Mouse (Mus musculus) heart, embryonic 10.5 days (tissue): ENCODE data around the gene Katnal1. TPM values are rescaled to one million over a fixed set of nuclear protein-coding genes. Genes with fewer than 3 reads are reported as not detected.

Experiments used
- DNase-seq: peaks from one replicate; pipeline ENCODE4 v3.0.0-alpha.2; 2017; ENCODE audit warnings: low spot score
- H3K27ac ChIP-seq: fragments of 300-500 bp; sonication (generic); 2 replicates; pipeline ENCODE4 v1.5.1; 2016; ENCODE audit warnings: mild to moderate bottlenecking
- H3K27me3 ChIP-seq: fragments of 300-500 bp; sonication (generic); 2 replicates; pipeline ENCODE4 v1.6.1; 2016; ENCODE audit warnings: mild to moderate bottlenecking; ENCODE audit not compliant: poor library complexity, insufficient read depth, severe bottlenecking
- H3K36me3 ChIP-seq: fragments of 300-500 bp; sonication (generic); 2 replicates; pipeline ENCODE4 v1.6.1; 2016; ENCODE audit warnings: mild to moderate bottlenecking, moderate library complexity
- H3K4me1 ChIP-seq: fragments of 300-500 bp; sonication (generic); 2 replicates; pipeline ENCODE4 v1.6.1; 2016; ENCODE audit warnings: mild to moderate bottlenecking
- H3K4me3 ChIP-seq: fragments of 300-500 bp; sonication (generic); 2 replicates; pipeline ENCODE4 v1.5.1; 2016; ENCODE audit warnings: mild to moderate bottlenecking, moderate library complexity
- H3K9me3 ChIP-seq: fragments of 300-500 bp; sonication (generic); 2 replicates; pipeline ENCODE4 v1.6.1; 2016; ENCODE audit warnings: mild to moderate bottlenecking, moderate library complexity
- WGBS: fragments of 180-500 bp; shearing (Covaris S2); methylation state at CpG from one replicate; pipeline ENCODE4 v1.1.7; 2016; 5-methylcytosine and 5-hydroxymethylcytosine counted together
- polyA plus RNA-seq: library from polyadenylated mRNA; unstranded; fragments of >200 nt; fragmentation: Nextera tagmentation; extraction: Ambion mirVana; gene quantifications from 2 replicates; pipeline ENCODE4 v1.2.1, GENCODE M21; 2016

The Katnal1 gene
- polyA plus RNA-seq, 1 experiment from 2014 or later: 17.5 TPM

- H3K27ac ChIP-seq: no peak overlapping the region
- H3K9me3 ChIP-seq: no peaks in the 10 kb centered on the region
- 93% methylated on average over 4 of the region's 4 CpGs for WGBS
- no peaks in the 10 kb centered on the region for H3K27me3 ChIP-seq
- H3K4me3 ChIP-seq: no peak overlapping the region
- H3K36me3 ChIP-seq: peaks cover 21% of the 10 kb centered on the region
- H3K4me1 ChIP-seq: peaks cover 37% of the 10 kb centered on the region
- DNase-seq: no peak
Observed at GRCm38 (mm10) chr5:148910066-148910465, 19.1 kb downstream of the Katnal1 start.

GRCm38 (mm10) chr5:148909402-148909801, 19.7 kb downstream of the Katnal1 start:
- 16% methylated on average over 6 of the region's 6 CpGs for WGBS
- H3K27ac ChIP-seq: peak overlapping the region; percentile 84
- peak; percentile 83 for DNase-seq
- no peaks in the 10 kb centered on the region for H3K27me3 ChIP-seq
- H3K4me1 ChIP-seq: peaks cover 37% of the 10 kb centered on the region
- H3K9me3 ChIP-seq: no peaks in the 10 kb centered on the region
- peak overlapping the region; percentile 25; the same call in 1 of the 2 replicates for H3K4me3 ChIP-seq
- peaks cover 22% of the 10 kb centered on the region for H3K36me3 ChIP-seq

GRCm38 (mm10) chr5:148909057-148909395, 20.1 kb downstream of the Katnal1 start:
- Histone ChIP-seq H3K27ac (peak overlapping the region; percentile 84), H3K4me3 (peak overlapping the region; percentile 25; the same call in 1 of the 2 replicates), H3K4me1 (peaks cover 37% of the 10 kb centered on the region), H3K9me3 (no peaks in the 10 kb centered on the region), H3K36me3 (peaks cover 26% of the 10 kb centered on the region), H3K27me3 (no peaks in the 10 kb centered on the region)
- no peak for DNase-seq
- WGBS: 13% methylated on average over 7 of the region's 7 CpGs

- Histone ChIP-seq H3K27me3 (no peaks in the 10 kb centered on the region), H3K9me3 (no peaks in the 10 kb centered on the region), H3K4me3 (peak overlapping the region; percentile 25; the same call in 1 of the 2 replicates), H3K4me1 (peaks cover 37% of the 10 kb centered on the region), H3K36me3 (peaks cover 26% of the 10 kb centered on the region), H3K27ac (peak overlapping the region; percentile 84)
- 45% methylated on average over 17 of the region's 17 CpGs for WGBS
- no peak for DNase-seq
Observed at GRCm38 (mm10) chr5:148908191-148909056, 20.7 kb downstream of the Katnal1 start.

GRCm38 (mm10) chr5:148906305-148906704, 22.8 kb downstream of the Katnal1 start:
- Histone ChIP-seq H3K27me3 (no peaks in the 10 kb centered on the region), H3K4me1 (peaks cover 28% of the 10 kb centered on the region), H3K4me3 (no peak overlapping the region), H3K9me3 (no peaks in the 10 kb centered on the region), H3K36me3 (peaks cover 22% of the 10 kb centered on the region), H3K27ac (no peak overlapping the region)
- 84% methylated on average over 4 of the region's 4 CpGs for WGBS
- no peak for DNase-seq

- no peak for DNase-seq
- Histone ChIP-seq H3K9me3 (no peaks in the 10 kb centered on the region), H3K4me3 (no peak overlapping the region), H3K27ac (no peak overlapping the region), H3K27me3 (no peaks in the 10 kb centered on the region), H3K36me3 (peaks cover 23% of the 10 kb centered on the region), H3K4me1 (peaks cover 24% of the 10 kb centered on the region)
- 73% methylated on average over 6 of the region's 6 CpGs for WGBS
Observed at GRCm38 (mm10) chr5:148904846-148905245, 24.3 kb downstream of the Katnal1 start.

- Histone ChIP-seq H3K4me3 (no peak overlapping the region), H3K36me3 (peaks cover 19% of the 10 kb centered on the region), H3K9me3 (no peaks in the 10 kb centered on the region), H3K4me1 (peaks cover 21% of the 10 kb centered on the region), H3K27me3 (no peaks in the 10 kb centered on the region), H3K27ac (no peak overlapping the region)
- WGBS: 89% methylated on average over 7 of the region's 7 CpGs
- DNase-seq: no peak
Observed at GRCm38 (mm10) chr5:148899361-148899760, 29.8 kb downstream of the Katnal1 start.

- DNase-seq: no peak
Observed at GRCm38 (mm10) chr5:148897941-148898417, 31.1 kb downstream of the Katnal1 start.

GRCm38 (mm10) chr5:148897069-148897702, 31.9 kb downstream of the Katnal1 start:
- DNase-seq: no peak
- H3K27ac ChIP-seq: no peak overlapping the region

More at GRCm38 (mm10) chr5:148897941-148898417, 31.1 kb downstream of the Katnal1 start:
- no peaks in the 10 kb centered on the region for H3K9me3 ChIP-seq
- 74% methylated on average over 12 of the region's 12 CpGs for WGBS
- H3K4me1 ChIP-seq: peaks cover 21% of the 10 kb centered on the region
- H3K27ac ChIP-seq: peak overlapping the region; percentile 56
- H3K4me3 ChIP-seq: no peak overlapping the region
- H3K36me3 ChIP-seq: peaks cover 16% of the 10 kb centered on the region
- no peaks in the 10 kb centered on the region for H3K27me3 ChIP-seq

GRCm38 (mm10) chr5:148896515-148896914, 32.6 kb downstream of the Katnal1 start:
- Histone ChIP-seq H3K4me1 (peaks cover 21% of the 10 kb centered on the region), H3K27me3 (no peaks in the 10 kb centered on the region), H3K27ac (0 out of 2 replicates have a peak overlapping the region, but pooled peaks have one; percentile 13), H3K4me3 (no peak overlapping the region), H3K36me3 (peaks cover 27% of the 10 kb centered on the region), H3K9me3 (no peaks in the 10 kb centered on the region)
- DNase-seq: no peak
- WGBS: 85% methylated on average over 10 of the region's 10 CpGs

More at GRCm38 (mm10) chr5:148897069-148897702, 31.9 kb downstream of the Katnal1 start:
- Histone ChIP-seq H3K9me3 (no peaks in the 10 kb centered on the region), H3K4me3 (no peak overlapping the region), H3K4me1 (peaks cover 21% of the 10 kb centered on the region), H3K36me3 (peaks cover 24% of the 10 kb centered on the region), H3K27me3 (no peaks in the 10 kb centered on the region)
- 75% methylated on average over 14 of the region's 14 CpGs for WGBS

- WGBS: 85% methylated on average over 7 of the region's 7 CpGs
- Histone ChIP-seq H3K4me3 (no peak overlapping the region), H3K36me3 (peaks cover 29% of the 10 kb centered on the region), H3K27ac (0 out of 2 replicates have a peak overlapping the region, but pooled peaks have one; percentile 13), H3K9me3 (no peaks in the 10 kb centered on the region), H3K4me1 (peaks cover 21% of the 10 kb centered on the region), H3K27me3 (no peaks in the 10 kb centered on the region)
- DNase-seq: no peak
Observed at GRCm38 (mm10) chr5:148895833-148896232, 33.3 kb downstream of the Katnal1 start.

GRCm38 (mm10) chr5:148895034-148895433, 34.1 kb downstream of the Katnal1 start:
- Histone ChIP-seq H3K4me1 (peaks cover 21% of the 10 kb centered on the region), H3K9me3 (no peaks in the 10 kb centered on the region; the same call in 1 of the 2 replicates), H3K36me3 (peaks cover 35% of the 10 kb centered on the region), H3K4me3 (no peak overlapping the region), H3K27ac (no peak overlapping the region), H3K27me3 (no peaks in the 10 kb centered on the region)
- WGBS: 49% methylated on average over 5 of the region's 5 CpGs
- no peak for DNase-seq

GRCm38 (mm10) chr5:148890237-148890636, 38.9 kb downstream of the Katnal1 start:
- H3K4me3 ChIP-seq: no peak overlapping the region
- H3K36me3 ChIP-seq: peaks cover 67% of the 10 kb centered on the region
- H3K27ac ChIP-seq: no peak overlapping the region
- no peaks in the 10 kb centered on the region for H3K27me3 ChIP-seq
- no peak for DNase-seq
- H3K4me1 ChIP-seq: peaks cover 15% of the 10 kb centered on the region
- no peaks in the 10 kb centered on the region; the same call in 1 of the 2 replicates for H3K9me3 ChIP-seq
- WGBS: 96% methylated on average over 4 of the region's 4 CpGs
